Mouse (Mus musculus) lung, embryonic 14.5 days (tissue): Measurements from ENCODE around the gene Znrd1as. TPM values are rescaled to one million over a fixed set of nuclear protein-coding genes. Genes with fewer than 3 reads are reported as not detected.

ENCODE experiments used
- ATAC-seq: fragments of 200-750 bp; cut with Nextera tagmentation; 2 replicates; pipeline ENCODE4 v1.8.0; 2017; ENCODE audit warnings: mild to moderate bottlenecking, moderate TSS enrichment, moderate library complexity; ENCODE audit not compliant: insufficient read depth
- DNase-seq: peaks from one replicate; pipeline ENCODE4 v3.0.0-alpha.2; 2015
- H3K27ac ChIP-seq: fragments of 300-500 bp; sonication (generic); 2 replicates; pipeline ENCODE4 v1.5.1; 2014; ENCODE audit warnings: low read depth, mild to moderate bottlenecking, moderate library complexity
- H3K27me3 ChIP-seq: fragments of 300-500 bp; sonication (generic); 2 replicates; pipeline ENCODE4 v1.6.1; 2014; ENCODE audit warnings: low read length, control low read depth; ENCODE audit not compliant: insufficient read depth
- H3K36me3 ChIP-seq: fragments of 300-500 bp; sonication (generic); 2 replicates; pipeline ENCODE4 v1.6.1; 2014; ENCODE audit warnings: control low read depth; ENCODE audit not compliant: insufficient read depth
- H3K4me1 ChIP-seq: fragments of 300-500 bp; sonication (generic); 2 replicates; pipeline ENCODE4 v1.6.1; 2014; ENCODE audit warnings: antibody characterized with exemption, control low read depth; ENCODE audit not compliant: insufficient read depth
- H3K4me2 ChIP-seq: fragments of 300-500 bp; sonication (generic); 2 replicates; pipeline ENCODE4 v1.6.1; 2014; ENCODE audit warnings: mild to moderate bottlenecking
- H3K4me3 ChIP-seq: fragments of 300-500 bp; sonication (generic); 2 replicates; pipeline ENCODE4 v1.5.1; 2014; ENCODE audit warnings: low read depth, low read length
- H3K9ac ChIP-seq: fragments of 300-500 bp; sonication (generic); 2 replicates; pipeline ENCODE4 v1.6.1; 2014
- H3K9me3 ChIP-seq: fragments of 300-500 bp; sonication (generic); 2 replicates; pipeline ENCODE4 v1.6.1; 2016; ENCODE audit warnings: low read depth, low read length, control low read depth
- CTCF ChIP-seq: IDR thresholded peaks from 2 replicates; pipeline ENCODE4 v1.5.1; 2016; ENCODE audit warnings: antibody characterized with exemption, low read depth
- WGBS: fragments of 180-500 bp; shearing (Covaris S2); extraction: QIAGEN DNeasy Blood & Tissue Kit; methylation state at CpG from one replicate; pipeline ENCODE4 v1.1.7; 2014; 5-methylcytosine and 5-hydroxymethylcytosine counted together
- polyA plus RNA-seq: library from polyadenylated mRNA; unstranded; fragments of >200 nt; fragmentation: Nextera tagmentation; extraction: Ambion mirVana; gene quantifications from 2 replicates; pipeline ENCODE4 v1.2.1, GENCODE M21; 2014

Gene Znrd1as
- polyA plus RNA-seq, 1 experiment from 2014 or later, result 6.9 TPM

DNA sequence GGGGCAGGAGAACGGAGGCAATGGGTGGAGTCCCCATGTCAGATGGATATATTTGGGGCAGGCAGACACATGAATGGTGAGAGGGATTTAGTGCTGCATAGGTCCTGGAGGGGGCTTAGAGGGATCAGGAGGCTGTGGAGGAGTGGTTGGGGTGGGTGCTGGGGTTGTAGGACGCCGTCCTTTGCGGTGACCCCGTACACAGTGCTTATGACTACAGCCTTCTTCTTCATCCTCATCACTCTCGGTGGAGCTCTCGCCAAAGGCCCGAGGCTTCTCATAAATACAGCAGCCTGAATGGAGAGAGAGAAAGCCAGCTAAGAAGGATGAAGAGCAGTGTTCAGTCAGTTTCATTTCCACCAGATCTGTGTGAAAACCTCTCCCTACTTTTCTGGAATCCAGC is 9.1 kb upstream of the Znrd1as start:
- Histone ChIP-seq H3K4me1 (no peaks in the 10 kb centered on the region; the same call in 1 of the 2 replicates), H3K36me3 (peaks cover 15% of the 10 kb centered on the region), H3K27ac (no peak overlapping the region), H3K9me3 (no peaks in the 10 kb centered on the region), H3K4me2 (no peak overlapping the region), H3K9ac (no peak overlapping the region), H3K27me3 (peaks cover 27% of the 10 kb centered on the region), H3K4me3 (no peak overlapping the region)
- ATAC-seq, result no peak
- TF ChIP-seq CTCF, result no peak
- DNase-seq, result no peak
- WGBS, result 94% methylated on average over 8 of the region's 8 CpGs

DNA sequence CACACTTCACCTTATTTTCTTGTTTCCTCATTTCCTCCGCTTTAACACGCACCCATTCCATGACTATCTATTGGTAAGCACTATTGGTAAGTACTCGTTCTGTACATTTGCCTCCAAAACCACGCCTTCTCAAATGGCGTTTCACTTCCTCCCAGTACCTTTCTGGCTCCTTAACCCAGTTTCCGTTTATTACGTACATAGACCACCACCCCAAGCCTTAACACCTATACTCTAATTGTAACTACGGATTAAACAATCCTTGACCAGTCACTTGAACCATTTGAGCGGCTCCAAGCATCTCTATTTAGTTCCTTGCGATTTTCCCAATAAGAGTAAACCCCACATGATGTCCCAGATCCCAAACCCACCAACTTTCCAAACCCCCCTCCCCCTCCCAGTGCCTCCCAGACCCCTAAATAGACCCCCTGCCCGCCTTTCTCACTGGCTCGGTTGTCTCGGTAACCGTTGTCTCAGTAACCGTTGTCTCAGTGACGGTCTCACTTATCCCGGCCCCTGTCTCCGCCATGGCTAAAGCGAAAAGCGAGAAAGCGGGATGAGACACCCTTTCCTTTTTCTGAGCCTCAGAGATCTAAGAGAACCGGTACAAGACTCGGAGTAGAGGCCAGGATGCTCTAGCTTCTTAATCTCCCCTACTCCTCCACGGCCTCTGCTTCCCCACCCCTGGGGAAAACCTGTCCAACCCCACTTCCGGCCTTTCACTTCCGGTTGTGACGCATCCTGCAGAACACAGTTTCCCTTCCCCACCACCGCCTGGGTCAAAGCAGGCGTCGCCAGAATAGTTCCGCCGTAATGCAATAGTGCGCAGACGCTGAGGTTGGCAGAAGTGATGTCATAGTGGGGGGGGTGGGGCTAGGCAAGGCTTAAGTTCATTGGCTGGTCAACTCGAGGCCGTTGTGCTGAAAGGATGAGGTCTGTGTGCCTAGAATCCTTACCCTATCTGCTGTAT is 7.1 kb upstream of the Znrd1as start, which contains the start of gene Ppp1r11:
TSS of gene Ppp1r11 (minus strand) at position 761 of the 967 bp plus-strand sequence.
- Histone ChIP-seq H3K4me1 (no peaks in the 10 kb centered on the region; the same call in 1 of the 2 replicates), H3K4me3 (peak within 1 kb of the TSS; percentile 61), H3K9me3 (no peaks in the 10 kb centered on the region), H3K36me3 (peaks cover 23% of the 10 kb centered on the region), H3K9ac (peak within 1 kb of the TSS; percentile 76), H3K4me2 (peak within 1 kb of the TSS; percentile 71), H3K27ac (peak within 1 kb of the TSS; percentile 25; the same call in 1 of the 2 replicates), H3K27me3 (peaks cover 7% of the 10 kb centered on the region)
- WGBS, result 2% methylated on average over 36 of the region's 36 CpGs
- TF ChIP-seq CTCF, result no peak
- peak; percentile 98 for DNase-seq
- peak; percentile 96 for ATAC-seq

DNA sequence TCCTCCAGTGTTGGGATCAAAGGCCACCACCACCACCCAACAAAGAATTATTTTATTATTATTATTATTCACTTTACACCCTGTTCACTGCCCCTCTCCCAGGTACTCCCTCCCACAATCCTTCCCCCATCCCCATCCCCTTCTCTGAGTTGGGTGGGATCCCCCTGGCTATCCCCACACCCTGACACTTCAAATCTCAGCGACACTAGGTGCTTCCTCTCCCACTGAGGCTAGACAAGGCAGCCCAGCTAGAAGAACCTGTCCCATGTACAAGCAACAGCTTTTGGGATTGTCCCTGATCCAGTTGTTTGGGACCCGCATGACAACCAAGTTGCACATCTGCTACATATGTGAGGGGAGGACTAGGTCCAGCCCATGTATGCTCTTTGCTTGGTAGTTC is 5.8 kb upstream of the Znrd1as start:
- no peak overlapping the region for H3K4me3 ChIP-seq
- H3K36me3 ChIP-seq, result peaks cover 28% of the 10 kb centered on the region
- H3K27me3 ChIP-seq, result no peaks in the 10 kb centered on the region
- no peak for DNase-seq
- no peak overlapping the region for H3K27ac ChIP-seq
- no peaks in the 10 kb centered on the region for H3K9me3 ChIP-seq
- no peak overlapping the region for H3K9ac ChIP-seq
- 86% methylated on average over 2 of the region's 2 CpGs for WGBS
- H3K4me1 ChIP-seq, result no peaks in the 10 kb centered on the region; the same call in 1 of the 2 replicates
- H3K4me2 ChIP-seq, result no peak overlapping the region
- ATAC-seq, result no peak
- no peak for TF ChIP-seq CTCF

- H3K36me3 ChIP-seq, result peaks cover 28% of the 10 kb centered on the region
- DNase-seq, result no peak
Observed at GRCm38 (mm10) chr17:36953062-36953461, 5.3 kb upstream of the Znrd1as start.

GRCm38 (mm10) chr17:36958884-36959283 is 492 bp downstream of the Znrd1as start:
- no peaks in the 10 kb centered on the region for H3K4me1 ChIP-seq
- peak overlapping the region; percentile 55 for H3K4me3 ChIP-seq
- no peak for TF ChIP-seq CTCF
- peak overlapping the region; percentile 79 for H3K4me2 ChIP-seq
- peak overlapping the region; percentile 84 for H3K27ac ChIP-seq
- no peak for ATAC-seq
- H3K9me3 ChIP-seq, result no peaks in the 10 kb centered on the region
- DNase-seq, result peak; percentile 32
- H3K27me3 ChIP-seq, result no peaks in the 10 kb centered on the region
- H3K36me3 ChIP-seq, result peaks cover 15% of the 10 kb centered on the region; the same call in 1 of the 2 replicates
- H3K9ac ChIP-seq, result peak overlapping the region; percentile 75
- WGBS, result 8% methylated on average over 12 of the region's 12 CpGs

More at GRCm38 (mm10) chr17:36953062-36953461, 5.3 kb upstream of the Znrd1as start:
- Histone ChIP-seq H3K4me1 (no peaks in the 10 kb centered on the region; the same call in 1 of the 2 replicates), H3K9ac (no peak overlapping the region), H3K4me3 (no peak overlapping the region), H3K27me3 (no peaks in the 10 kb centered on the region), H3K27ac (no peak overlapping the region), H3K9me3 (no peaks in the 10 kb centered on the region), H3K4me2 (no peak overlapping the region)
- 97% methylated on average over 1 of the region's 1 CpGs for WGBS
- TF ChIP-seq CTCF, result no peak
- no peak for ATAC-seq

DNA sequence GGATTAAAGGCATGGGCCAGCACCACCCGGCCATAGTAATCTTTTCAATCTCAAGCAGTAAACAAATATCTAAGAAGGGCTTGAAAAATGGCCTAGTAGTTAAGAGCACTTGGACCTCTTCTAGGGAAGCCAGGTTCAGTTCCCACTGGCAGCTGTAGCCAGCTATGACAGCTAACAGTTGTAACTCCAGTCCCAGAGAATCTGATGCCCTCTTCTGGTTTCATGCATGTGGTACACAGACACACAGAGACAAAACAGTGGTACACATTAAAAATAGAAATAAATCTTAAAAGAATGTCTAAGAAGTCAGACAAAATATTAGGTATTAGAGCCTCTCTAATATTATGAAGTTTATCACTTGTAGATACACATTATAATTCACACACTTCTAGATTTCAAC is 2.7 kb downstream of the Znrd1as start:
- no peaks in the 10 kb centered on the region for H3K4me1 ChIP-seq
- ATAC-seq (no peak), DNase-seq (no peak)
- H3K9me3 ChIP-seq, result no peaks in the 10 kb centered on the region
- H3K4me3 ChIP-seq, result no peak overlapping the region
- H3K36me3 ChIP-seq, result peaks cover 5% of the 10 kb centered on the region; the same call in 1 of the 2 replicates
- no peak overlapping the region for H3K9ac ChIP-seq
- H3K27ac ChIP-seq, result no peak overlapping the region
- WGBS, result 50% methylated on average over 1 of the region's 1 CpGs
- H3K27me3 ChIP-seq, result no peaks in the 10 kb centered on the region
- no peak for TF ChIP-seq CTCF
- no peak overlapping the region for H3K4me2 ChIP-seq

- no peak for TF ChIP-seq CTCF
- H3K9ac ChIP-seq, result no peak overlapping the region
- WGBS, result 76% methylated on average over 1 of the region's 1 CpGs
- ATAC-seq (no peak), DNase-seq (no peak)
- no peaks in the 10 kb centered on the region for H3K4me1 ChIP-seq
- no peaks in the 10 kb centered on the region for H3K36me3 ChIP-seq
- H3K4me3 ChIP-seq, result no peak overlapping the region
- no peaks in the 10 kb centered on the region for H3K9me3 ChIP-seq
- H3K4me2 ChIP-seq, result no peak overlapping the region
- H3K27ac ChIP-seq, result no peak overlapping the region
- H3K27me3 ChIP-seq, result no peaks in the 10 kb centered on the region
Observed at GRCm38 (mm10) chr17:36966875-36967274, 8.5 kb downstream of the Znrd1as start.
